Mouse (Mus musculus) embryonic facial prominence, embryonic 10.5 days (tissue): Measurements from ENCODE around the gene Gm7356. TPM values are rescaled to one million over a fixed set of nuclear protein-coding genes. Genes with fewer than 3 reads are reported as not detected.
"Not testable (repeated sequence)": the region's sequence is repeated elsewhere in the genome, so short reads cannot be mapped to it uniquely, and the experiment has no call there.

Experiments used
- DNase-seq: peaks from one replicate; pipeline ENCODE4 v3.0.0-alpha.2; 2017; ENCODE audit warnings: low spot score
- H3K27ac ChIP-seq: fragments of 300-500 bp; sonication (generic); replicated peaks from 2 replicates; pipeline ENCODE4 v1.5.1; 2016; ENCODE audit warnings: mild to moderate bottlenecking
- H3K27me3 ChIP-seq: fragments of 300-500 bp; sonication (generic); replicated peaks from 2 replicates; pipeline ENCODE4 v1.6.1; 2016; ENCODE audit warnings: low read depth, mild to moderate bottlenecking; ENCODE audit not compliant: poor library complexity, severe bottlenecking
- H3K36me3 ChIP-seq: fragments of 300-500 bp; sonication (generic); replicated peaks from 2 replicates; pipeline ENCODE4 v1.6.1; 2016; ENCODE audit warnings: mild to moderate bottlenecking, moderate library complexity
- H3K4me1 ChIP-seq: fragments of 300-500 bp; sonication (generic); 2 replicates; pipeline ENCODE4 v1.6.1; 2016
- H3K4me3 ChIP-seq: fragments of 300-500 bp; sonication (generic); 2 replicates; pipeline ENCODE4 v1.5.1; 2016; ENCODE audit warnings: mild to moderate bottlenecking, moderate library complexity
- H3K9me3 ChIP-seq: fragments of 300-500 bp; sonication (generic); 2 replicates; pipeline ENCODE4 v1.6.1; 2016; ENCODE audit warnings: mild to moderate bottlenecking
- WGBS: fragments of 180-500 bp; shearing (Covaris S2); methylation state at CpG from one replicate; pipeline ENCODE4 v1.1.7; 2016; 5-methylcytosine and 5-hydroxymethylcytosine counted together
- polyA plus RNA-seq: library from polyadenylated mRNA; unstranded; fragments of >200 nt; fragmentation: Nextera tagmentation; extraction: Ambion mirVana; gene quantifications from 2 replicates; pipeline ENCODE4 v1.2.1, GENCODE M21; 2016

The Gm7356 gene
- polyA plus RNA-seq: not detected in 2 replicates

DNA sequence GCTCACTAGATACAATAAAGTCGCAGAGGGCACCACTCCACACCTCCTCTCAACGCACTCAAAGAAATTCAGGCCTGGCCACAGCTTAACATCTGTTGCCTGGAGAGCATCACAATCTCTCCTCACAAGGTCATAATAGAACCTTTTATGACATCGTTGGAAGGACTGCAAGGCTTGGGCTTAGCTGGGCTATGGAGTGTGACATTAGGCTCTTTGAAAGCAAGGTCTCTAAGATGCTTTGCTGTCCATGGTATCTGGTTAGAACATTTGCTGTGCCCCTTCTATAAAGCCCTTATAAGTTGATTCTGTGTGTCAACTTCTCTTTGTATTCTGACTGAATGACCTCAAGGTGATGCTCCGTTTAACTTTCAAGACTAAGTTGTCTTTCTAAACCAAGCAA lies at the start of gene Gm7356:
Gene Gm7356, minus strand, starts transcription at position 101 of the 400 bp plus-strand sequence.
- not testable (repeated sequence) for H3K27me3 ChIP-seq, DNase-seq, H3K4me3 ChIP-seq, H3K36me3 ChIP-seq, H3K27ac ChIP-seq, H3K9me3 ChIP-seq, H3K4me1 ChIP-seq
- 87% methylated on average over 4 of the region's 4 CpGs for WGBS

DNA sequence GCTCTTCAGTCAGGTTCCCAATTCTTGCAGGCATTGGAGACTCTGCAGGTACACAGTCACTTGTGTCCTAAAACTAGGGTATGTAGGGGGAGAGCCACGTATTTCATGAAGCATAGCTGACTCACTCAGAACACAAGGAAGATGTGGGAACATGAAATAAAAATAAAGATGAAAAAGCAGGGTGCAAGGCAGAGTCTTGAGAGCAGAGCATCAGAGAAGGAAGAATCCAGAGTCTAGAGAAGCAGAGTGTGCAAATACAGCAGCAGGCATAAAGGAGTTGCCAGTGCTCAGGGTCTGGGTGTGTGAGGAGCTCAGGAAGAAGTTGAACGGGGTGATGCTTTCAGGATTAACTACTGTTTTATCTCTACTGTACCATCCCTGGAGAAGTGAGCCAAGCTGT lies 38.4 kb upstream of the Gm7356 start:
- 76% methylated on average over 1 of the region's 2 CpGs for WGBS

DNA sequence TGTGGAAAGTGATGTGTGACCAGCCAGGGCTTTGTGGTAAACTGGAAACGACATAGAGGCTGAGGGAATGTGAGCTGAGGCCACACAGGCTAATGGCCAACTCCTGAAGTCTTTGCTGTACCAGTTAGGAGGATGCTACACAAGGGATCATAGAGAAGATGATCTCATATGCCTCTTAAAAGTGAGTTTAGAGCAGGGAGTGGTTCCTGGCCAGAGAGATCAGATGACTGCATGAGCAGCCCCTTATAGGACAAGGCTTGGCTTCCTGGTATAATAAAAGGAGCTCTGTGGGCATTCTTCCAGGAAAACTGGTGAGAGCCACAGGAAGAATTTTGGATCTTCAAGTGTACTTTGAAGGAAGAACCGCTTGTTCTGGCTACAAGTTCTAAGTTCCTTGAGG lies 33.5 kb upstream of the Gm7356 start:
- not testable (repeated sequence) for H3K27me3 ChIP-seq, H3K4me1 ChIP-seq, H3K27ac ChIP-seq, H3K36me3 ChIP-seq, DNase-seq, H3K4me3 ChIP-seq, H3K9me3 ChIP-seq
- 58% methylated on average over 1 of the region's 2 CpGs for WGBS

More for the DNA sequence above, 38.4 kb upstream of the Gm7356 start:
- H3K27me3 ChIP-seq, H3K9me3 ChIP-seq, DNase-seq, H3K36me3 ChIP-seq, H3K4me1 ChIP-seq, H3K27ac ChIP-seq, H3K4me3 ChIP-seq: not testable (repeated sequence)

DNA sequence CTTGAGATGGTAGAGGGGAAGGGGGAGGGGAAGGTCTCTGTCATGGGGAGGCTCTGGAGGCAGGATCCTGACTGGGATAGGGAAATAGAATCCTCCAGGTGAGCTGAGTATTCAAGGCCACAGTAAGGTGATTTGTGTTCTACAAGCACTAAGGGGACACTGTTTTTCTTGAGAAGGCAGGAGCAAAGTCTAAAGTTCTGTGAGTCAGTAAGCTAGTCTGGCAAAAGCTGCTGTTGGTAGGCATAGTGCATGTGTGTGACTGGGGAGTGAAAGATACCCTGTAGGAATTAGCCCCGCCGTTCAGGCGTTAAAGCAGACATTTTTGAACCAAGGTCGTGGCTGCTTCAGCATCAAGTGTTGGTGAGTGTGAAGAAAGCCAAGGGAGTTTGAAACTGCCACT lies 32.6 kb upstream of the Gm7356 start:
- H3K27ac ChIP-seq: not testable (repeated sequence)
- 89% methylated on average over 4 of the region's 4 CpGs for WGBS

DNA sequence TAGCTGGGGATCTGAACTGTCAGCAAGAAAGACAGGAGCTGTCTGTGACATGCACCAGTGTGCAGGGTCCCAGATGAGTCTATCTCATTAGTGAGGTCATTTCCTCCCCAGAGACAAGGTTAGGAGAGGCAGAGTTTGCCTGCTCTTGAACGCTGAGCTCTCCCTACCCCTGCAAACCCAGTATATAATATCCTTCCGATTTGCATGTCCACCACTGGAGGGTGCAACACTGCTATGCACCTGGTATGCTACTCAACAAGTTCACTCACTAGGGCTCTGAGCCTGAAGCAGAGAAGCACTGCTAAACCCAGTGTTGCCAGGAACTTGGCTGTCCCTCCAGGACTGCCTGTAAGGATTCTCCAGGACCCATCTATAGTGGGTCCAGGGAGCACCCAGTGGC lies 10.1 kb downstream of the Gm7356 start:
- H3K4me3 ChIP-seq, H3K27ac ChIP-seq, DNase-seq, H3K9me3 ChIP-seq, H3K27me3 ChIP-seq, H3K36me3 ChIP-seq, H3K4me1 ChIP-seq: not testable (repeated sequence)
- 53% methylated on average over 2 of the region's 2 CpGs for WGBS

More for the DNA sequence above, 32.6 kb upstream of the Gm7356 start:
- H3K27me3 ChIP-seq, H3K9me3 ChIP-seq, DNase-seq, H3K4me3 ChIP-seq, H3K4me1 ChIP-seq, H3K36me3 ChIP-seq: not testable (repeated sequence)

DNA sequence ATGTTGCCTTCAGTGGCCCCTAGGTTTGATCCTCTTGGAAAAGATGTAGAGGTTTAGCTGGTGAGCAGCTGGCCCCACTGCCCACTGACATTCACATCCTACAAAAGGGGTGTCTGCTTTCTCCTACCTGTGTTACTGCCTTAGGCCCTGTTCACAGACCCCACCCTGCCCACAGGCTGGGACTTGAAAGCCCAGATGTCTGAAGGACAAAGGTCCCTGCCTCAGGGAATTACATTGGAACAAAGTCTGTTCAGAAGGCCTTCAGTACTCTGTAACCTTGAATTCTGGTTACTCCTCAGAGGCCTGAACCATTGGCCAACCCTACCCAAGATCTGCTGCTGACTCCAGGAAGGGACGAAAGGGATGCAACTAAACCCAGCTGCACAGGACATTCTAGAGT lies 15.8 kb downstream of the Gm7356 start:
- H3K9me3 ChIP-seq: no peaks in the 10 kb centered on the region
- no peaks in the 10 kb centered on the region for H3K4me1 ChIP-seq
- no peak overlapping the region for H3K27ac ChIP-seq
- no peaks in the 10 kb centered on the region for H3K27me3 ChIP-seq
- no peaks in the 10 kb centered on the region for H3K36me3 ChIP-seq
- WGBS: 84% methylated on average over 1 of the region's 1 CpGs
- H3K4me3 ChIP-seq: no peak overlapping the region
- DNase-seq: no peak

DNA sequence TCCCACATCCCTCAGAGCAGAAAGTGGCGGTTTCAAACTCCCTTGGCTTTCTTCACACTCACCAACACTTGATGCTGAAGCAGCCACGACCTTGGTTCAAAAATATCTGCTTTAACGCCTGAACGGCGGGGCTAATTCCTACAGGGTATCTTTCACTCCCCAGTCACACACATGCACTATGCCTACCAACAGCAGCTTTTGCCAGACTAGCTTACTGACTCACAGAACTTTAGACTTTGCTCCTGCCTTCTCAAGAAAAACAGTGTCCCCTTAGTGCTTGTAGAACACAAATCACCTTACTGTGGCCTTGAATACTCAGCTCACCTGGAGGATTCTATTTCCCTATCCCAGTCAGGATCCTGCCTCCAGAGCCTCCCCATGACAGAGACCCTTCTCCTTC lies 32.7 kb downstream of the Gm7356 start:
- WGBS: 87% methylated on average over 5 of the region's 5 CpGs
- H3K4me1 ChIP-seq, H3K9me3 ChIP-seq, H3K36me3 ChIP-seq, DNase-seq, H3K27ac ChIP-seq, H3K4me3 ChIP-seq, H3K27me3 ChIP-seq: not testable (repeated sequence)

DNA sequence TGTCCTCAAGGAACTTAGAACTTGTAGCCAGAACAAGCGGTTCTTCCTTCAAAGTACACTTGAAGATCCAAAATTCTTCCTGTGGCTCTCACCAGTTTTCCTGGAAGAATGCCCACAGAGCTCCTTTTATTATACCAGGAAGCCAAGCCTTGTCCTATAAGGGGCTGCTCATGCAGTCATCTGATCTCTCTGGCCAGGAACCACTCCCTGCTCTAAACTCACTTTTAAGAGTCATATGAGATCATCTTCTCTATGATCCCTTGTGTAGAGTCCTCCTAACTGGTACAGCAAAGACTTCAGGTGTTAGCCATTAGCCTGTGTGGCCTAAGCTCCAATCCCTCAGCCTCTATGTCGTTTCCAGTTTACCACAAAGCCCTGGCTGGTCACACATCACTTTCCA lies 33.6 kb downstream of the Gm7356 start:
- H3K27me3 ChIP-seq, H3K36me3 ChIP-seq, H3K4me1 ChIP-seq, H3K9me3 ChIP-seq, H3K4me3 ChIP-seq, DNase-seq, H3K27ac ChIP-seq: not testable (repeated sequence)
- 68% methylated on average over 1 of the region's 2 CpGs for WGBS

DNA sequence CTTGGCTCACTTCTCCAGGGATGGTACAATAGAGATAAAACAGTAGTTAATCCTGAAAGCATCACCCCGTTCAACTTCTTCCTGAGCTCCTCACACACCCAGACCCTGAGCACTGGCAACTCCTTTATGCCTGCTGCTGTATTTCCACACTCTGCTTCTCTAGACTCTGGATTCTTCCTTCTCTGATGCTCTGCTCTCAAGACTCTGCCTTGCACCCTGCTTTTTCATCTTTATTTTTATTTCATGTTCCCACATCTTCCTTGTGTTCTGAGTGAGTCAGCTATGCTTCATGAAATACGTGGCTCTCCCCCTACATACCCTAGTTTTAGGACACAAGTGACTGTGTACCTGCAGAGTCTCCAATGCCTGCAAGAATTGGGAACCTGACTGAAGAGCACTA lies 38.5 kb downstream of the Gm7356 start:
- not testable (repeated sequence) for H3K4me1 ChIP-seq, H3K27me3 ChIP-seq, H3K36me3 ChIP-seq, DNase-seq, H3K4me3 ChIP-seq, H3K9me3 ChIP-seq, H3K27ac ChIP-seq
- WGBS: 35% methylated on average over 1 of the region's 2 CpGs

DNA sequence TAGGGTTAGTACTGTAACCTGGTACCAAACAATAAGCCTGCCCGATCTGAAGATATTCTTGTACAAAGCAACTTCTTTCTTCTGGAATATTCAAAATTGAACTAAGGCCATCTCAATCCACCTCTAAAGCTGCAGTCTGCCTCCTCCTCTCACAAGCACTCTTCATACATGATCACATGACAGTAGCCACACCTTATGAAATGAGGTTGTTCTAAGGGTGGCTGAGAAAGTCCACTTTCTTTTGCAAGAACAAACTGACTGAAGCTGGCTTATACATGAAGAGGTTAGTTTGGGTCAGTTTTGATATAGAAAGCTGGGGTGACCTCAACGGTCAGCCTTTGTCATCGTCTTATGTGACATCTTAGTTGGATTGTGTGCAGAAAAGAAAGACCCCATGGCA lies 41.3 kb downstream of the Gm7356 start:
- H3K4me3 ChIP-seq, H3K4me1 ChIP-seq, DNase-seq, H3K27me3 ChIP-seq, H3K9me3 ChIP-seq, H3K36me3 ChIP-seq, H3K27ac ChIP-seq: not testable (repeated sequence)
- WGBS: 89% methylated on average over 3 of the region's 3 CpGs

DNA sequence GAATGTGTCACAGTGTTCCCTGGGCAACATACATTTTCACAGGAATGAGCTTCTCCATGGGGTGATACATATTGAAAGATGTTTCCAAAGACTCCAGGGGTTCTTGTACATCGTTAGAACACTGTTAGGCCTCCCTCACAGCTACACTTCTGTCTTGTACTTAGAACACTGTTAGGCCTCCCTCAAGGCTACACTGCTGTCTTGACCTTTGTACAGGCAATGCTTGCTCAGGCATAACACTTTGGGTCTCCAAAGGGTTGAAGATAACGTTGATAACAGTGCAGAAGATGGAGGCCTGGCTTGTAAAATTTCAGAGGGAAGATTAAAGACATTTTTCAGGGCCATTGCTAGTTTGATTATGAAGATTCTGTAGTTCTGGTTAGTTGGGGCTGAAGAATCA lies 45.4 kb downstream of the Gm7356 start:
- H3K27ac ChIP-seq: not testable (repeated sequence)

DNA sequence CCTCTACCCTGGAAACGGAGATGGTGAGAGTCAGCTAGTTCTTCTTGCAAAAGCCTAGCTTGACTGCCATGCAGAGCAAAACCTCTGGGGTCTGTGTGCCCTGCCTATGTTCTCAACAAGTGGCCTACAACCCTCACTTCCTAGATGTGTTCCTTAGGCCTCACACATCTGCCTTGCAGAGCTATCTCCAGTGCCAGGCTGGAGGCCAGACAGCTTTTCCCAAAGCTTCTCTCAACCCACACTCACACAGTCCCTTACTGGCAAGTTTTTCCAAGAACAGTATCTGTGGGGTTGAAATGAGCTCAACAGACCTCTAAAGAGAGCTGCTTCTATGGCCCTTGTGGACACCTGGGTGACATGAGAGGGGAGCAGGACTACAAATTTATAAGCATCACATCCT lies 51.9 kb downstream of the Gm7356 start:
- not testable (repeated sequence) for DNase-seq, H3K4me3 ChIP-seq, H3K36me3 ChIP-seq, H3K9me3 ChIP-seq, H3K27ac ChIP-seq, H3K4me1 ChIP-seq, H3K27me3 ChIP-seq
- WGBS: 95% methylated on average over 1 of the region's 1 CpGs

More for the DNA sequence above, 45.4 kb downstream of the Gm7356 start:
- not testable (repeated sequence) for DNase-seq, H3K4me1 ChIP-seq, H3K36me3 ChIP-seq, H3K4me3 ChIP-seq, H3K9me3 ChIP-seq, H3K27me3 ChIP-seq
- 58% methylated on average over 1 of the region's 2 CpGs for WGBS
